Mouse (Mus musculus): ENCODE data around the gene Cntn5. TPM values are rescaled to one million over a fixed set of nuclear protein-coding genes. Genes with fewer than 3 reads are reported as not detected.

The Cntn5 gene
- polyA plus RNA-seq, 1 experiment from 2014 or later: 8.1 TPM

- Histone ChIP-seq H3K4me1 (no peaks in the 10 kb centered on the region), H3K36me3 (ENCODE audit: poor library complexity, severe bottlenecking) (no peaks in the 10 kb centered on the region), H3K27ac (no peak overlapping the region), H3K9me3 (replicated peaks) (no peaks in the 10 kb centered on the region), H3K27me3 (no peaks in the 10 kb centered on the region), H3K4me3 (no peak overlapping the region), H3K4me2 (no peak overlapping the region), H3K9ac (no peak overlapping the region)
- 49% methylated on average over 7 of the region's 7 CpGs for WGBS
- no peak for ATAC-seq
These were observed 579.7 kb downstream of the Cntn5 start for GRCm38 (mm10) chr9:10324697-10325368.

GRCm38 (mm10) chr9:10269342-10269741, 635.2 kb downstream of the Cntn5 start:
- peak overlapping the region; percentile 58 for H3K27ac ChIP-seq
- no peak overlapping the region for H3K9ac ChIP-seq
- WGBS: 5% methylated on average over 2 of the region's 2 CpGs
- H3K4me1 ChIP-seq: peaks cover 27% of the 10 kb centered on the region; the same call in 1 of the 2 replicates
- peak; percentile 99 for ATAC-seq
- H3K4me3 ChIP-seq: no peak overlapping the region
- H3K36me3 ChIP-seq (ENCODE audit: poor library complexity, severe bottlenecking): no peaks in the 10 kb centered on the region
- H3K9me3 ChIP-seq (replicated peaks): no peaks in the 10 kb centered on the region
- no peaks in the 10 kb centered on the region for H3K27me3 ChIP-seq
- no peak overlapping the region for H3K4me2 ChIP-seq

- H3K9me3 ChIP-seq (replicated peaks): no peaks in the 10 kb centered on the region
- no peak overlapping the region for H3K4me2 ChIP-seq
- no peaks in the 10 kb centered on the region for H3K36me3 ChIP-seq (ENCODE audit: poor library complexity, severe bottlenecking)
- peak; percentile 46 for ATAC-seq
- WGBS: 30% methylated on average over 6 of the region's 6 CpGs
- peak overlapping the region; percentile 74 for H3K27ac ChIP-seq
- H3K27me3 ChIP-seq: no peaks in the 10 kb centered on the region
- no peak overlapping the region for H3K4me3 ChIP-seq
- H3K9ac ChIP-seq: no peak overlapping the region
- H3K4me1 ChIP-seq: peaks cover 27% of the 10 kb centered on the region; the same call in 1 of the 2 replicates
These were observed 635.7 kb downstream of the Cntn5 start for GRCm38 (mm10) chr9:10268836-10269235.

- WGBS: 33% methylated on average over 3 of the region's 3 CpGs
- no peak overlapping the region for H3K4me2 ChIP-seq
- no peak overlapping the region for H3K4me3 ChIP-seq
- no peak overlapping the region for H3K27ac ChIP-seq
- no peaks in the 10 kb centered on the region for H3K36me3 ChIP-seq (ENCODE audit: poor library complexity, severe bottlenecking)
- no peak overlapping the region for H3K9ac ChIP-seq
- no peaks in the 10 kb centered on the region for H3K9me3 ChIP-seq (replicated peaks)
- no peaks in the 10 kb centered on the region for H3K27me3 ChIP-seq
- ATAC-seq: no peak
- H3K4me1 ChIP-seq: peaks cover 27% of the 10 kb centered on the region; the same call in 1 of the 2 replicates
These were observed 639.0 kb downstream of the Cntn5 start for GRCm38 (mm10) chr9:10265616-10266015.

- Histone ChIP-seq H3K27ac (no peak overlapping the region), H3K4me3 (no peak overlapping the region), H3K4me2 (no peak overlapping the region), H3K36me3 (ENCODE audit: poor library complexity, severe bottlenecking) (no peaks in the 10 kb centered on the region), H3K9me3 (replicated peaks) (no peaks in the 10 kb centered on the region; the same call in 1 of the 2 replicates), H3K9ac (no peak overlapping the region), H3K4me1 (peaks cover 9% of the 10 kb centered on the region; the same call in 1 of the 2 replicates), H3K27me3 (no peaks in the 10 kb centered on the region)
- 66% methylated on average over 4 of the region's 4 CpGs for WGBS
- no peak for ATAC-seq
These were observed 671.2 kb downstream of the Cntn5 start for GRCm38 (mm10) chr9:10233364-10233763.

- peak; percentile 80 for ATAC-seq
- no peaks in the 10 kb centered on the region for H3K9me3 ChIP-seq (replicated peaks)
- H3K9ac ChIP-seq: no peak overlapping the region
- H3K36me3 ChIP-seq (ENCODE audit: poor library complexity, severe bottlenecking): no peaks in the 10 kb centered on the region
- WGBS: 29% methylated on average over 1 of the region's 1 CpGs
- no peaks in the 10 kb centered on the region for H3K27me3 ChIP-seq
- no peak overlapping the region for H3K4me3 ChIP-seq
- no peak overlapping the region for H3K27ac ChIP-seq
- H3K4me1 ChIP-seq: peaks cover 9% of the 10 kb centered on the region; the same call in 1 of the 2 replicates
- H3K4me2 ChIP-seq: no peak overlapping the region
These were observed 672.5 kb downstream of the Cntn5 start for GRCm38 (mm10) chr9:10232066-10232465.

GRCm38 (mm10) chr9:10230973-10231372, 673.6 kb downstream of the Cntn5 start:
- Histone ChIP-seq H3K9me3 (replicated peaks) (no peaks in the 10 kb centered on the region), H3K4me2 (no peak overlapping the region), H3K4me3 (no peak overlapping the region), H3K9ac (no peak overlapping the region), H3K27me3 (no peaks in the 10 kb centered on the region), H3K36me3 (ENCODE audit: poor library complexity, severe bottlenecking) (no peaks in the 10 kb centered on the region), H3K4me1 (peaks cover 9% of the 10 kb centered on the region; the same call in 1 of the 2 replicates), H3K27ac (no peak overlapping the region)
- no peak for ATAC-seq

- H3K9ac ChIP-seq: no peak overlapping the region
- no peak for ATAC-seq
- no peaks in the 10 kb centered on the region for H3K36me3 ChIP-seq (ENCODE audit: poor library complexity, severe bottlenecking)
- no peaks in the 10 kb centered on the region for H3K27me3 ChIP-seq
- H3K27ac ChIP-seq: no peak overlapping the region
- WGBS: 52% methylated on average over 2 of the region's 2 CpGs
- no peak overlapping the region for H3K4me2 ChIP-seq
- no peaks in the 10 kb centered on the region for H3K9me3 ChIP-seq (replicated peaks)
- H3K4me1 ChIP-seq: peaks cover 9% of the 10 kb centered on the region; the same call in 1 of the 2 replicates
- H3K4me3 ChIP-seq: no peak overlapping the region
These were observed 674.9 kb downstream of the Cntn5 start for GRCm38 (mm10) chr9:10229716-10230115.

GRCm38 (mm10) chr9:10226013-10226412, 678.6 kb downstream of the Cntn5 start:
- no peak overlapping the region for H3K4me3 ChIP-seq
- H3K9me3 ChIP-seq (replicated peaks): no peaks in the 10 kb centered on the region
- H3K4me1 ChIP-seq: no peaks in the 10 kb centered on the region
- no peaks in the 10 kb centered on the region for H3K36me3 ChIP-seq (ENCODE audit: poor library complexity, severe bottlenecking)
- H3K4me2 ChIP-seq: no peak overlapping the region
- no peak overlapping the region for H3K27ac ChIP-seq
- H3K27me3 ChIP-seq: no peaks in the 10 kb centered on the region
- peak; percentile 81 for ATAC-seq
- 53% methylated on average over 2 of the region's 2 CpGs for WGBS
- no peak overlapping the region for H3K9ac ChIP-seq

- H3K4me2 ChIP-seq: no peak overlapping the region
- H3K9ac ChIP-seq: no peak overlapping the region
- H3K36me3 ChIP-seq (ENCODE audit: poor library complexity, severe bottlenecking): no peaks in the 10 kb centered on the region
- no peaks in the 10 kb centered on the region for H3K4me1 ChIP-seq
- H3K27ac ChIP-seq: no peak overlapping the region
- H3K4me3 ChIP-seq: no peak overlapping the region
- H3K9me3 ChIP-seq (replicated peaks): no peaks in the 10 kb centered on the region
- peak; percentile 85 for ATAC-seq
- H3K27me3 ChIP-seq: no peaks in the 10 kb centered on the region
These were observed 718.5 kb downstream of the Cntn5 start for GRCm38 (mm10) chr9:10186063-10186462.

- Histone ChIP-seq H3K27me3 (no peaks in the 10 kb centered on the region), H3K4me3 (no peak overlapping the region), H3K27ac (no peak overlapping the region), H3K9me3 (replicated peaks) (no peaks in the 10 kb centered on the region), H3K36me3 (ENCODE audit: poor library complexity, severe bottlenecking) (no peaks in the 10 kb centered on the region), H3K4me2 (no peak overlapping the region), H3K9ac (no peak overlapping the region), H3K4me1 (no peaks in the 10 kb centered on the region)
- 67% methylated on average over 3 of the region's 3 CpGs for WGBS
- no peak; the same call in 1 of the 2 replicates for ATAC-seq
These were observed 734.0 kb downstream of the Cntn5 start for GRCm38 (mm10) chr9:10170526-10170925.

GRCm38 (mm10) chr9:10121350-10122057, 783.1 kb downstream of the Cntn5 start:
- H3K27me3 ChIP-seq: no peaks in the 10 kb centered on the region
- H3K9me3 ChIP-seq (replicated peaks): no peaks in the 10 kb centered on the region
- 0 out of 2 replicates have a peak, but pooled peaks cover 3% of the 10 kb centered on the region for H3K4me1 ChIP-seq
- no peaks in the 10 kb centered on the region for H3K36me3 ChIP-seq (ENCODE audit: poor library complexity, severe bottlenecking)
- peak; percentile 68 for ATAC-seq
- no peak overlapping the region for H3K4me3 ChIP-seq
- H3K27ac ChIP-seq: no peak overlapping the region
- no peak overlapping the region for H3K4me2 ChIP-seq
- WGBS: 69% methylated on average over 1 of the region's 1 CpGs
- no peak overlapping the region for H3K9ac ChIP-seq

Measured in forebrain, embryonic 13.5 days (tissue).